Mouse (Mus musculus) liver, postnatal 0 days (tissue): ENCODE data around the gene Ubash3a.

Source experiments
- CTCF ChIP-seq: sonication (generic); IDR thresholded peaks from 2 replicates; pipeline ENCODE4 v1.5.1; 2016; ENCODE audit warnings: antibody characterized with exemption, low read depth
- EP300 ChIP-seq: IDR thresholded peaks from 2 replicates; pipeline ENCODE4 v1.6.1; 2016; ENCODE audit warnings: antibody characterized with exemption, low read depth, mild to moderate bottlenecking

GRCm38 (mm10) chr17:31196283-31196682 lies 11.4 kb upstream of the Ubash3a start:
- TF ChIP-seq CTCF: no peak
- TF ChIP-seq EP300: no peak
